Mouse (Mus musculus): ENCODE results near the gene 9130019O22Rik.
"Not testable (repeated sequence)": the region's sequence is repeated elsewhere in the genome, so short reads cannot be mapped to it uniquely, and the experiment has no call there.

GRCm38 (mm10) chr7:127375271-127376245 lies 11.4 kb downstream of the 9130019O22Rik start, which contains the start of gene Zfp747:
- not testable (repeated sequence) for TF ChIP-seq MYOG (IDR thresholded peaks at IDR 0.05; ENCODE audit: control insufficient read depth, extremely low read depth, insufficient read length)
- TF ChIP-seq CTCF (IDR thresholded peaks at IDR 0.05; ENCODE audit: control insufficient read depth, insufficient read depth, insufficient read length), result peak; percentile 28
